Mouse (Mus musculus) myocyte (in vitro differentiated cells): ENCODE results near the gene Fn1. TPM values are rescaled to one million over a fixed set of nuclear protein-coding genes. Genes with fewer than 3 reads are reported as not detected.
A peak's percentile ranks its signal among the peaks of the same experiment; 100 is the strongest.

Experiments used
- H3K27me3 ChIP-seq: one replicate; pipeline ENCODE4 v1.6.1; 2011; ENCODE audit not compliant: control insufficient read depth, insufficient read depth, insufficient read length
- H3K36me3 ChIP-seq: one replicate; pipeline ENCODE4 v1.6.1; 2011; ENCODE audit not compliant: control insufficient read depth, insufficient read depth
- H3K4me2 ChIP-seq: one replicate; pipeline ENCODE4 v1.6.1; 2011; ENCODE audit warnings: low read depth, control low read depth
- H3K4me3 ChIP-seq: one replicate; pipeline ENCODE4 v1.5.1; 2011; ENCODE audit warnings: mild to moderate bottlenecking, control low read depth, moderate library complexity
- H3K79me2 ChIP-seq: one replicate; pipeline ENCODE4 v1.6.1; 2011; ENCODE audit not compliant: control insufficient read depth, insufficient read depth
- H3ac ChIP-seq: one replicate; pipeline ENCODE4 v1.6.1; 2011; ENCODE audit not compliant: control insufficient read depth, insufficient read length
- CEBPB ChIP-seq: IDR thresholded peaks from 2 replicates; pipeline ENCODE4 v1.6.1; 2011; ENCODE audit warnings: mild to moderate bottlenecking, moderate library complexity; ENCODE audit not compliant: poor library complexity, insufficient read depth, severe bottlenecking
- E2F4 ChIP-seq: IDR thresholded peaks from one replicate; pipeline ENCODE4 v1.6.1; 2011; ENCODE audit warnings: mild to moderate bottlenecking, control low read depth, moderate library complexity; ENCODE audit not compliant: insufficient read depth
- MAX ChIP-seq: IDR thresholded peaks from one replicate; pipeline ENCODE4 v1.6.1; 2011; ENCODE audit warnings: low read depth, mild to moderate bottlenecking, control low read depth
- MYOD1 ChIP-seq, 3 experiments: IDR thresholded peaks; one replicate each; pipeline ENCODE4 v1.6.1; 2011; ENCODE audit warnings: control low read depth in 2 of 3, low read depth in 2 of 3, mild to moderate bottlenecking in 2 of 3, moderate library complexity in 1 of 3; ENCODE audit not compliant: insufficient read length in 2 of 3, control insufficient read depth in 1 of 3
- MYOG ChIP-seq, 3 experiments: IDR thresholded peaks; one replicate each; pipeline ENCODE4 v1.6.1; 2011; ENCODE audit warnings: control low read depth in 2 of 3, low read depth in 2 of 3, mild to moderate bottlenecking in 2 of 3; ENCODE audit not compliant: insufficient read length in 2 of 3, control insufficient read depth in 1 of 3, insufficient read depth in 1 of 3
- POLR2A ChIP-seq: IDR thresholded peaks from one replicate; pipeline ENCODE4 v1.6.1; 2011; ENCODE audit warnings: low read depth, mild to moderate bottlenecking, control low read depth, moderate library complexity; ENCODE audit not compliant: insufficient read length
- POLR2AphosphoS2 ChIP-seq: IDR thresholded peaks from one replicate; pipeline ENCODE4 v1.6.1; 2011; ENCODE audit warnings: low read depth, control low read depth; ENCODE audit not compliant: insufficient read length
- REST ChIP-seq: IDR thresholded peaks from one replicate; pipeline ENCODE4 v1.6.1; 2011; ENCODE audit warnings: mild to moderate bottlenecking, control low read depth, moderate library complexity; ENCODE audit not compliant: insufficient read depth, insufficient read length
- SRF ChIP-seq: IDR thresholded peaks from one replicate; pipeline ENCODE4 v1.6.1; 2011; ENCODE audit warnings: low read depth; ENCODE audit not compliant: control insufficient read depth, insufficient read length
- TCF12 ChIP-seq: IDR thresholded peaks from one replicate; pipeline ENCODE4 v1.6.1; 2011; ENCODE audit warnings: mild to moderate bottlenecking, control low read depth; ENCODE audit not compliant: poor library complexity, insufficient read depth, severe bottlenecking
- TCF3 ChIP-seq: IDR thresholded peaks from one replicate; pipeline ENCODE4 v1.6.1; 2011; ENCODE audit warnings: low read depth, control low read depth; ENCODE audit not compliant: insufficient read length
- USF1 ChIP-seq: IDR thresholded peaks from one replicate; pipeline ENCODE4 v1.6.1; 2011; ENCODE audit warnings: low read depth, mild to moderate bottlenecking, control low read depth, moderate library complexity
- polyA plus RNA-seq: library from polyadenylated mRNA; unstranded; fragments of >200 nt; fragmentation: generic; extraction: Trizol; gene quantifications from one replicate; pipeline ENCODE4 v1.2.1, GENCODE M21; 2012; ENCODE audit warnings: missing spikeins

Fn1 gene
- polyA plus RNA-seq, 1 experiment = 1,265 TPM

- Histone ChIP-seq H3K4me3 (no peak overlapping the region), H3ac (no peak overlapping the region), H3K4me2 (no peak overlapping the region), H3K27me3 (no peaks in the 10 kb centered on the region), H3K36me3 (peaks cover 38% of the 10 kb centered on the region), H3K79me2 (no peaks in the 10 kb centered on the region)
- peak; percentile 92 for TF ChIP-seq POLR2AphosphoS2
- no peak for TF ChIP-seq TCF3
Observed at GRCm38 (mm10) chr1:71583302-71583701, 69.7 kb downstream of the Fn1 start.

- no peaks in the 10 kb centered on the region for H3K27me3 ChIP-seq
- no peak for TF ChIP-seq REST
- TF ChIP-seq POLR2AphosphoS2 = no peak
- no peak for TF ChIP-seq MAX
- no peak for TF ChIP-seq MYOG (IDR thresholded peaks at IDR 0.05; ENCODE audit: control insufficient read depth in 1 of 3, insufficient read depth in 1 of 3, insufficient read length in 2 of 3, low read depth in 2 of 3)
- TF ChIP-seq E2F4 = no peak
- TF ChIP-seq USF1 = no peak
- TF ChIP-seq MYOD1 (IDR thresholded peaks at IDR 0.05; ENCODE audit: control insufficient read depth in 1 of 3, insufficient read length in 2 of 3, low read depth in 2 of 3) = no peak
- TF ChIP-seq SRF = no peak
- no peak for TF ChIP-seq TCF12
- no peak for TF ChIP-seq TCF3
- no peak for TF ChIP-seq POLR2A
- no peak for TF ChIP-seq CEBPB
- no peak overlapping the region for H3ac ChIP-seq
- peaks cover 38% of the 10 kb centered on the region for H3K36me3 ChIP-seq
- H3K4me2 ChIP-seq = no peak overlapping the region
- no peaks in the 10 kb centered on the region for H3K79me2 ChIP-seq
- no peak overlapping the region for H3K4me3 ChIP-seq
Observed at GRCm38 (mm10) chr1:71580408-71580807, 72.6 kb downstream of the Fn1 start.

GRCm38 (mm10) chr1:71579526-71579925 lies 73.5 kb downstream of the Fn1 start:
- no peak overlapping the region for H3K4me2 ChIP-seq
- TF ChIP-seq MAX (no peak), TCF12 (no peak)
- peaks cover 39% of the 10 kb centered on the region for H3K36me3 ChIP-seq

GRCm38 (mm10) chr1:71576837-71577236 lies 76.2 kb downstream of the Fn1 start:
- Histone ChIP-seq H3K4me3 (no peak overlapping the region), H3ac (no peak overlapping the region), H3K27me3 (no peaks in the 10 kb centered on the region), H3K79me2 (no peaks in the 10 kb centered on the region), H3K4me2 (no peak overlapping the region), H3K36me3 (peaks cover 58% of the 10 kb centered on the region)
- TF ChIP-seq E2F4 (no peak), POLR2A (no peak), MYOG (IDR thresholded peaks at IDR 0.05; ENCODE audit: control insufficient read depth in 1 of 3, insufficient read depth in 1 of 3, insufficient read length in 2 of 3, low read depth in 2 of 3) (no peak), REST (no peak), TCF3 (no peak), MYOD1 (IDR thresholded peaks at IDR 0.05; ENCODE audit: control insufficient read depth in 1 of 3, insufficient read length in 2 of 3, low read depth in 2 of 3) (no peak), TCF12 (no peak), SRF (no peak), CEBPB (no peak), POLR2AphosphoS2 (no peak), USF1 (no peak), MAX (no peak)

More at GRCm38 (mm10) chr1:71579526-71579925, 73.5 kb downstream of the Fn1 start:
- Histone ChIP-seq H3ac (no peak overlapping the region), H3K79me2 (no peaks in the 10 kb centered on the region), H3K27me3 (no peaks in the 10 kb centered on the region), H3K4me3 (no peak overlapping the region)

GRCm38 (mm10) chr1:71575987-71576386 lies 77.0 kb downstream of the Fn1 start:
- TF ChIP-seq REST = no peak
- H3K4me2 ChIP-seq = no peak overlapping the region
- no peaks in the 10 kb centered on the region for H3K79me2 ChIP-seq
- no peak overlapping the region for H3K4me3 ChIP-seq
- peaks cover 66% of the 10 kb centered on the region for H3K36me3 ChIP-seq
- no peaks in the 10 kb centered on the region for H3K27me3 ChIP-seq
- H3ac ChIP-seq = no peak overlapping the region

DNA sequence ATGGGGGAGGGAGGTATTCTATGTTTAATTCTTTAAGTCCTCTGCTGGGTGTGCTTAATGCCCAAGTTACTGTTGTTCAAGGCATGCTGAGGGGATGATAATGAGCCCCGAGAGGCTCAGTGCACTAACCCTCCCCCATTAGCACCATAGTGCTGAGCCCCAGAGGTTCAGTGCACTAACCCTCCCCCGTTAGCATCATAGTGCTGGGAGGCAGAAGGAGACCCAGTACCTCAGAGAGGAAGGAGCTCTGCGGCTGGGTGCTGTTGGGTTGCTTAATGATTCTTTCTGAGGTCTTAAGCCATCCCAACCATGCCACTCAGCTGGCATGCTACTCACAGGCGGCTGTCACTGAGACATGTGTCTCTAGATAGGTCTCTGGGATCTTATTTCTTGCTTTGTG lies 82.9 kb downstream of the Fn1 start:
- no peaks in the 10 kb centered on the region for H3K27me3 ChIP-seq
- no peak overlapping the region for H3K4me2 ChIP-seq
- TF ChIP-seq POLR2AphosphoS2 (no peak), REST (no peak), TCF12 (no peak), MAX (no peak), MYOG (IDR thresholded peaks at IDR 0.05; ENCODE audit: control insufficient read depth in 1 of 3, insufficient read depth in 1 of 3, insufficient read length in 2 of 3, low read depth in 2 of 3) (no peak), E2F4 (no peak), CEBPB (no peak), MYOD1 (IDR thresholded peaks at IDR 0.05; ENCODE audit: control insufficient read depth in 1 of 3, insufficient read length in 2 of 3, low read depth in 2 of 3) (no peak), USF1 (no peak), SRF (no peak)
- no peak overlapping the region for H3ac ChIP-seq
- no peak overlapping the region for H3K4me3 ChIP-seq
- peaks cover 72% of the 10 kb centered on the region for H3K36me3 ChIP-seq
- H3K79me2 ChIP-seq = no peaks in the 10 kb centered on the region
